Mouse (Mus musculus): ENCODE measurements at regions not wholly inside any gene's neighbourhood (a gene's known extent, or its start where the extent isn't known, plus 50 kb on each side); places are given as distances from the start of the nearest gene placed in this dataset.
"Not testable (repeated sequence)": the region's sequence is repeated elsewhere in the genome, so short reads cannot be mapped to it uniquely, and the experiment has no call there.

- ATAC-seq (ENCODE audit: low FRiP score, low read depth): no peak
- Histone ChIP-seq H3K27ac (replicated peaks) (no peak overlapping the region), H3K4me3 (no peak overlapping the region), H3K27me3 (no peaks in the 10 kb centered on the region), H3K9me3 (no peaks in the 10 kb centered on the region), H3K4me1 (no peaks in the 10 kb centered on the region), H3K36me3 (no peaks in the 10 kb centered on the region), H3K4me2 (replicated peaks) (no peak overlapping the region), H3K9ac (replicated peaks) (no peak overlapping the region)
- 76% methylated on average over 19 of the region's 19 CpGs for WGBS
Observed at GRCm38 (mm10) chr2:160552121-160552669, 93.5 kb upstream of the Top1 start.

- Histone ChIP-seq H3K4me3 (no peak overlapping the region), H3K4me1 (peaks cover 12% of the 10 kb centered on the region; the same call in 1 of the 2 replicates), H3K9me3 (no peaks in the 10 kb centered on the region), H3K27ac (replicated peaks) (no peak overlapping the region), H3K36me3 (no peaks in the 10 kb centered on the region), H3K9ac (replicated peaks) (no peak overlapping the region), H3K27me3 (0 out of 2 replicates have a peak, but pooled peaks cover 4% of the 10 kb centered on the region), H3K4me2 (replicated peaks) (peak overlapping the region; percentile 15; the same call in 1 of the 2 replicates)
- WGBS: 27% methylated on average over 14 of the region's 14 CpGs
- ATAC-seq (ENCODE audit: low FRiP score, low read depth): peak; percentile 65
Observed at GRCm38 (mm10) chr2:160561711-160562110, 84.0 kb upstream of the Top1 start.

- Histone ChIP-seq H3K9ac (replicated peaks) (no peak overlapping the region), H3K27ac (replicated peaks) (no peak overlapping the region), H3K4me1 (no peaks in the 10 kb centered on the region), H3K4me3 (no peak overlapping the region), H3K4me2 (replicated peaks) (no peak overlapping the region), H3K36me3 (no peaks in the 10 kb centered on the region), H3K9me3 (no peaks in the 10 kb centered on the region; the same call in 1 of the 2 replicates), H3K27me3 (no peaks in the 10 kb centered on the region)
- no peak for ATAC-seq (ENCODE audit: low FRiP score, low read depth)
- 89% methylated on average over 4 of the region's 4 CpGs for WGBS
Observed at GRCm38 (mm10) chr2:160567813-160568212, 77.9 kb upstream of the Top1 start.

- Histone ChIP-seq H3K9ac (replicated peaks) (no peak overlapping the region), H3K4me2 (replicated peaks) (no peak overlapping the region), H3K4me3 (no peak overlapping the region), H3K36me3 (no peaks in the 10 kb centered on the region), H3K9me3 (no peaks in the 10 kb centered on the region; the same call in 1 of the 2 replicates), H3K4me1 (no peaks in the 10 kb centered on the region), H3K27me3 (no peaks in the 10 kb centered on the region), H3K27ac (replicated peaks) (no peak overlapping the region)
- ATAC-seq (ENCODE audit: low FRiP score, low read depth): no peak
- 75% methylated on average over 5 of the region's 5 CpGs for WGBS
Observed at GRCm38 (mm10) chr2:160569496-160569895, 76.2 kb upstream of the Top1 start.

DNA sequence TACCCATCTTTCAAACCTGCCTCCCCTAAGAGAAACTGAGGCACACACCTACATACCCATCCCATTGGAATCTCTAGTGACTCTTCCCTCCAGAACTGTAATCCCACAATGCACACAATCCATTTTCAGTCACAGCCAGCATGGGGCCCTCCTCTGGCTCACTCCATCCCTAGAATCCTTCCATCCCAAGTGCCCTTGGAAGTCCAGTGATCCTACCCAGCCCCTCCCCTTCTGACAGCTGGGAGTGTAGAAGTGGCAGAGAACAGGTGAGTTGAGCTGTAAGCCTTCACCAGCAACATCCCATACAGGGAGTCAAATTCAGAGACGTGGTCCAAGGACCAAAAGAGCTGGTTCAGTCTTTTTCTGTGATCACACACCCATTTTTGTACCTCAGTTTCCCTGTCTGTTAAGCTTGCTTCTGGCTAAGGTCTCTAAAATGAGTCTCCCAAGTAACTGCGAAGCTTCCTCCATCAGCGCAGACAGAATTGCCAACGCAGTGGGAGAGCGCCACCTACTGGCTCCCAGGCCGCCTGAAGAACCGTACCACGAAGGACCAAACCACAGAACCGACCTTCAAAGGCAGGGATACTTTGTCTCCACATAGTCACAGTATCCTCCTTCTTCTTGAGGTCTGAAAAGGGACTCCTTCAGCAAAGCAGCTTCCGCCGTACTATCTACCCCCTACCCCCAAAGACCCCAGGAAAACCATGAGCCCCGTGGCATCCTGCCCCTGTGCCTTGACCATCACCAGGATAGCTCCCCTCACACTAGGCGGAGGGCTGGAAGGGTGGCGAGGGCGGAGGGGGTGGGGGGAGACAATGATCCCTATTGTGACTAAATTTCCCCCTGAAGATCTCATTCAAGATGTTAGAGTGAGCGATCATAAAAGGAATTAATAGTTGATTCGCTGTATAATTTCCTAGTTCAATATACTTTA is 67.0 kb upstream of the Top1 start:
- H3K36me3 ChIP-seq: no peaks in the 10 kb centered on the region
- H3K4me2 ChIP-seq (replicated peaks): peak overlapping the region; percentile 27
- H3K4me3 ChIP-seq: peak overlapping the region; percentile 10
- no peak overlapping the region for H3K9ac ChIP-seq (replicated peaks)
- H3K4me1 ChIP-seq: peaks cover 19% of the 10 kb centered on the region
- H3K27ac ChIP-seq (replicated peaks): no peak overlapping the region
- no peaks in the 10 kb centered on the region for H3K9me3 ChIP-seq
- WGBS: 8% methylated on average over 17 of the region's 17 CpGs
- ATAC-seq (ENCODE audit: low FRiP score, low read depth): peak; percentile 62
- peaks cover 32% of the 10 kb centered on the region for H3K27me3 ChIP-seq

- no peak for ATAC-seq (ENCODE audit: low FRiP score, low read depth)
- Histone ChIP-seq H3K27ac (replicated peaks) (no peak overlapping the region), H3K4me2 (replicated peaks) (no peak overlapping the region), H3K36me3 (no peaks in the 10 kb centered on the region), H3K9me3 (no peaks in the 10 kb centered on the region), H3K4me3 (no peak overlapping the region), H3K9ac (replicated peaks) (no peak overlapping the region), H3K27me3 (peaks cover 31% of the 10 kb centered on the region), H3K4me1 (peaks cover 34% of the 10 kb centered on the region)
- WGBS: 20% methylated on average over 9 of the region's 9 CpGs
Observed at GRCm38 (mm10) chr2:160580250-160580649, 65.4 kb upstream of the Top1 start.

GRCm38 (mm10) chr2:160581029-160581428 is 64.7 kb upstream of the Top1 start:
- Histone ChIP-seq H3K4me3 (no peak overlapping the region), H3K36me3 (no peaks in the 10 kb centered on the region), H3K4me2 (replicated peaks) (peak overlapping the region; percentile 28), H3K9ac (replicated peaks) (no peak overlapping the region), H3K4me1 (peaks cover 34% of the 10 kb centered on the region), H3K27me3 (peaks cover 34% of the 10 kb centered on the region), H3K27ac (replicated peaks) (peak overlapping the region; percentile 44; the same call in 1 of the 2 replicates), H3K9me3 (no peaks in the 10 kb centered on the region)
- WGBS: 3% methylated on average over 9 of the region's 9 CpGs
- peak; percentile 67 for ATAC-seq (ENCODE audit: low FRiP score, low read depth)

DNA sequence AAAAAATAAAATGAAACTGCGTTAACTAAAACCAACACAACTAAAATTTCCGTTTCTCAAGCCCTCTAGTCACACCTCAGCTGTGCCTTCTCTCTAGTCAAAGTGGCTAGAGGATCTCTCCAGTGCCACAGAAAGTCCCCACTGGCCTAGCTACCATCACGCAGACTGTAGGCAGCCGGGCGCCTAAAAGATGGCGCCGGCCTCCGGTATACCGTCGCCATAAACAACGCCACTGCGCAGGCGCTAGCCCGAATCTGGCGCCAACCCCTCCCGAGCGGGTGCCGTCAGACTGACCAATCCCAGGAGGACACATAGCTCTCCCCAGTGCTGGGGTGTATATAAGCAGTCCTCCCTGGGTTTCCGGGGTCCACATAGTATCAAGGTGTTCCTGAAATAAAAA is 62.7 kb upstream of the Top1 start:
- H3K4me3 ChIP-seq; ATAC-seq (ENCODE audit: low FRiP score, low read depth); H3K36me3 ChIP-seq; H3K4me2 ChIP-seq (replicated peaks); H3K27ac ChIP-seq (replicated peaks); H3K9me3 ChIP-seq; H3K9ac ChIP-seq (replicated peaks): not testable (repeated sequence)
- WGBS: 96% methylated on average over 19 of the region's 19 CpGs
- Histone ChIP-seq H3K27me3 (peaks cover 29% of the 10 kb centered on the region), H3K4me1 (peaks cover 34% of the 10 kb centered on the region)

DNA sequence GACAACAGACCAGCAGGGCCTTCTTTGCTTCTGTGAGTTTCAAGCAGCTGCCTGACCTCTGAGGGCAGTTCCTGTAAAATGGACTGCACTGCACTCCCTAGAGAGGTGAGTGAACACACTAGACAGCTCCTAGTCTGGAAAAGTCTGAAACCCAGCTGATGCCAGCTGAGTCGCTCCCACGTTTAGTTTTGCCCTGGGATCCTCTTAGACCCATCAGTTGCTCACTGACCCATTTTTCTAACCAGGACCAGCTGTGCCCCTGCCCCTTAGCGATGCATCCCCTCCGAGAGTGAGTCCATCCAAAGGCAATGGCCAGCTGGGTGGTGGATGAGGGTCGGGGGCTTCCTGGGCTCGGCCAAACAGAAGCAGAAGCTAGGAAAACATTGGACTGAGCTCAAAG is 62.2 kb upstream of the Top1 start:
- no peak overlapping the region for H3K4me2 ChIP-seq (replicated peaks)
- H3K4me1 ChIP-seq: peaks cover 34% of the 10 kb centered on the region
- no peak overlapping the region for H3K27ac ChIP-seq (replicated peaks)
- H3K36me3 ChIP-seq: no peaks in the 10 kb centered on the region
- ATAC-seq (ENCODE audit: low FRiP score, low read depth): no peak
- peaks cover 25% of the 10 kb centered on the region for H3K27me3 ChIP-seq
- no peak overlapping the region for H3K4me3 ChIP-seq
- no peak overlapping the region for H3K9ac ChIP-seq (replicated peaks)
- no peaks in the 10 kb centered on the region for H3K9me3 ChIP-seq
- 71% methylated on average over 6 of the region's 6 CpGs for WGBS

GRCm38 (mm10) chr2:160584568-160584967 is 61.1 kb upstream of the Top1 start:
- no peak for ATAC-seq (ENCODE audit: low FRiP score, low read depth)
- no peaks in the 10 kb centered on the region for H3K9me3 ChIP-seq
- WGBS: 46% methylated on average over 9 of the region's 9 CpGs
- H3K9ac ChIP-seq (replicated peaks): no peak overlapping the region
- no peak overlapping the region for H3K4me2 ChIP-seq (replicated peaks)
- H3K4me3 ChIP-seq: no peak overlapping the region
- no peak overlapping the region for H3K27ac ChIP-seq (replicated peaks)
- peaks cover 30% of the 10 kb centered on the region for H3K4me1 ChIP-seq
- peaks cover 17% of the 10 kb centered on the region for H3K27me3 ChIP-seq
- no peaks in the 10 kb centered on the region for H3K36me3 ChIP-seq

GRCm38 (mm10) chr2:160587015-160587835 is 58.5 kb upstream of the Top1 start:
- ATAC-seq (ENCODE audit: low FRiP score, low read depth): no peak
- H3K9ac ChIP-seq (replicated peaks): no peak overlapping the region
- no peak overlapping the region for H3K27ac ChIP-seq (replicated peaks)
- WGBS: 87% methylated on average over 9 of the region's 9 CpGs
- H3K27me3 ChIP-seq: peaks cover 9% of the 10 kb centered on the region
- H3K4me2 ChIP-seq (replicated peaks): no peak overlapping the region
- peaks cover 31% of the 10 kb centered on the region for H3K4me1 ChIP-seq
- H3K4me3 ChIP-seq: no peak overlapping the region
- no peaks in the 10 kb centered on the region for H3K36me3 ChIP-seq
- no peaks in the 10 kb centered on the region for H3K9me3 ChIP-seq

DNA sequence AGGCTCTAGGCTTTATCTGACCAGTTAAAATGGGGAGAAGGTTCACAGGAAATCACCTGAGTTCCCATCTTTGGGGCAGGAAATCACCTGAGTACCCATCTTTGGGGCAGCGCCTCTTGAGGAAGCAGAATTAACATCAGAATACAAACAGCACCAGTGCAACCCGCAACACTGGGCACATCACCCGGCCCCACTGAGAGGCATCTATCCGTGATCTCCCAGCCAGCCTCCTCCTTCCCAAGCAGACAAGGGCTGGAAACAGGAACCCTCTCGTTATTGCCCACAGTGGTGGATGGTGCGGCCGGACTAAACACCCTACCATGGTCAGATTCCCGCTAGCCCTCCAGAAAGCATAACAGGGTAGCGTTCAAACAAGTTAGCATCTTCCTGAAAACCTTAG is 57.3 kb upstream of the Top1 start:
- H3K9me3 ChIP-seq: no peaks in the 10 kb centered on the region
- peaks cover 13% of the 10 kb centered on the region for H3K27me3 ChIP-seq
- no peak overlapping the region for H3K9ac ChIP-seq (replicated peaks)
- H3K36me3 ChIP-seq: no peaks in the 10 kb centered on the region
- WGBS: 84% methylated on average over 9 of the region's 9 CpGs
- no peak overlapping the region for H3K27ac ChIP-seq (replicated peaks)
- no peak overlapping the region for H3K4me3 ChIP-seq
- peaks cover 31% of the 10 kb centered on the region for H3K4me1 ChIP-seq
- H3K4me2 ChIP-seq (replicated peaks): no peak overlapping the region
- ATAC-seq (ENCODE audit: low FRiP score, low read depth): no peak
